Mouse (Mus musculus) spleen, adult 2 months (tissue): ENCODE data around the gene Ilk.

Experiments
- CTCF ChIP-seq: fragments of 200-500 bp; IDR thresholded peaks from 2 replicates; pipeline ENCODE4 v1.5.1; 2011; ENCODE audit warnings: mild to moderate bottlenecking, inconsistent platforms; ENCODE audit not compliant: insufficient read depth, insufficient read length, insufficient replicate concordance; ENCODE audit errors: extremely low read depth
- POLR2A ChIP-seq: fragments of 200-500 bp; IDR thresholded peaks from 2 replicates; pipeline ENCODE4 v1.6.1; 2011; ENCODE audit warnings: low read depth, low read length, inconsistent platforms

DNA sequence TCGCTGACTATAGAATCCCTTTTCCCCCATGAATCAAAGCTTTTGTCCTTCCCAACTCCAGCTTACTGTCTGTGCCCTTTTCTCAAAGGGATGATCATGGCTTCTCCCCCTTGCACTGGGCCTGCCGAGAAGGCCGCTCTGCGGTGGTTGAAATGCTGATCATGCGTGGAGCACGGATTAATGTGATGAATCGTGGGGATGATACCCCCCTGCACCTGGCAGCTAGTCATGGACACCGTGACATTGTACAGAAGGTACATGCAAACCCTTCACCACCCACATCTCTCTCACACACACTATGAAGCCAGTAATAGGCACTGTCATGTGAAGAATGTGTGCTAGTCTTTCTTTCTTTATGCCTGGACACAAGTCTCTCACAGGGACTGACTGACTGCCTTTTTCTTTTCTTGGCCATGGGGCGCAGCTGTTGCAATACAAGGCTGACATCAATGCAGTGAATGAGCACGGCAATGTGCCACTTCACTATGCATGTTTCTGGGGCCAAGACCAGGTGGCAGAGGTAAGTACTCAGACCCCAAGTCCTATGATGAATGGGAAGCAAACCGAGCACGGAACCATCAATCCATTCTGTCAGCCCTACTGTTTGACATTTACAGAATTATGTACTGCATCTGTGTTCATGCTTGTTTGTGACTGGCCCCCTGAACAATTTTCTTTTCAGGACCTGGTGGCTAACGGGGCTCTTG, 3.9 kb downstream of the Ilk start:
- TF ChIP-seq CTCF (no peak), POLR2A (no peak)
